Mouse (Mus musculus) small intestine, adult 2 months (tissue): Measurements from ENCODE around the gene Dtx4. TPM values are rescaled to one million over a fixed set of nuclear protein-coding genes. Genes with fewer than 3 reads are reported as not detected.

Source experiments
- H3K27ac ChIP-seq: fragments of 200-500 bp; 2 replicates; pipeline ENCODE4 v1.5.1; 2012; ENCODE audit warnings: low read depth, low read length, control low read depth, inconsistent platforms; ENCODE audit not compliant: insufficient read depth
- H3K27me3 ChIP-seq: fragments of 200-500 bp; 2 replicates; pipeline ENCODE4 v1.6.1; 2012; ENCODE audit warnings: mild to moderate bottlenecking, moderate library complexity, low read length, inconsistent platforms; ENCODE audit not compliant: control insufficient read depth, insufficient read depth
- H3K36me3 ChIP-seq: fragments of 200-500 bp; 2 replicates; pipeline ENCODE4 v1.6.1; 2012; ENCODE audit warnings: mild to moderate bottlenecking, low read length, control low read depth, inconsistent platforms; ENCODE audit not compliant: control insufficient read depth, insufficient read depth
- H3K4me1 ChIP-seq: fragments of 200-500 bp; 2 replicates; pipeline ENCODE4 v1.6.1; 2012; ENCODE audit warnings: low read length, inconsistent platforms, mixed read lengths; ENCODE audit not compliant: control insufficient read depth, insufficient read depth, insufficient read length
- H3K4me3 ChIP-seq: fragments of 200-500 bp; 2 replicates; pipeline ENCODE4 v1.5.1; 2012; ENCODE audit warnings: low read depth, mild to moderate bottlenecking, control low read depth, inconsistent platforms, low read length, moderate library complexity
- CTCF ChIP-seq: fragments of 200-500 bp; IDR thresholded peaks from 2 replicates; pipeline ENCODE4 v1.5.1; 2012; ENCODE audit warnings: low read depth, mild to moderate bottlenecking, control low read depth, inconsistent platforms, low read length, moderate library complexity, mixed read lengths; ENCODE audit not compliant: insufficient replicate concordance, insufficient read length; ENCODE audit errors: extremely low read depth
- POLR2A ChIP-seq: fragments of 200-500 bp; IDR thresholded peaks from 2 replicates; pipeline ENCODE4 v1.6.1; 2012; ENCODE audit warnings: low read depth, mild to moderate bottlenecking, control low read depth, inconsistent platforms, low read length, moderate library complexity
- WGBS: fragments of 180-500 bp; shearing (Covaris S2); methylation state at CpG from one replicate; pipeline ENCODE4 v1.1.7; 2018; 5-methylcytosine and 5-hydroxymethylcytosine counted together
- polyA plus RNA-seq: library from polyadenylated mRNA; depleted of rRNA; stranded (reverse); fragments of >200 nt; gene quantifications from 2 replicates; pipeline ENCODE4 v1.2.3, GENCODE M21; 2012; rRNA removed

The Dtx4 gene
- polyA plus RNA-seq, 1 experiment, result 11.1 TPM

- Histone ChIP-seq H3K27ac (no peak overlapping the region), H3K4me1 (no peaks in the 10 kb centered on the region), H3K4me3 (no peak overlapping the region), H3K36me3 (no peaks in the 10 kb centered on the region), H3K27me3 (no peaks in the 10 kb centered on the region)
- 100% methylated on average over 1 of the region's 1 CpGs for WGBS
- no peak for TF ChIP-seq POLR2A
- no peak for TF ChIP-seq CTCF
Observed at GRCm38 (mm10) chr19:12421680-12422079, 79.6 kb downstream of the Dtx4 start.

GRCm38 (mm10) chr19:12420555-12420954 is 80.7 kb downstream of the Dtx4 start:
- no peaks in the 10 kb centered on the region for H3K4me1 ChIP-seq
- H3K27ac ChIP-seq, result no peak overlapping the region
- H3K4me3 ChIP-seq, result no peak overlapping the region
- H3K27me3 ChIP-seq, result no peaks in the 10 kb centered on the region
- TF ChIP-seq POLR2A (no peak), CTCF (no peak)
- no peaks in the 10 kb centered on the region for H3K36me3 ChIP-seq
- 80% methylated on average over 6 of the region's 6 CpGs for WGBS

- no peak overlapping the region for H3K4me3 ChIP-seq
- WGBS, result 23% methylated on average over 3 of the region's 3 CpGs
- no peak for TF ChIP-seq POLR2A
- TF ChIP-seq CTCF, result no peak
- H3K36me3 ChIP-seq, result no peaks in the 10 kb centered on the region
- no peak overlapping the region for H3K27ac ChIP-seq
- no peaks in the 10 kb centered on the region for H3K27me3 ChIP-seq
- no peaks in the 10 kb centered on the region for H3K4me1 ChIP-seq
Observed at GRCm38 (mm10) chr19:12418312-12418711, 82.9 kb downstream of the Dtx4 start.

- Histone ChIP-seq H3K36me3 (no peaks in the 10 kb centered on the region), H3K4me1 (no peaks in the 10 kb centered on the region), H3K4me3 (no peak within 1 kb of the TSS)
Observed at GRCm38 (mm10) chr19:12417361-12417760, 83.9 kb downstream of the Dtx4 start, which contains the start of gene Olfr1441. Gene Olfr1441 (plus strand): TSS chr19:12417433.

More at GRCm38 (mm10) chr19:12417361-12417760, 83.9 kb downstream of the Dtx4 start, which contains the start of gene Olfr1441:
- H3K27me3 ChIP-seq, result no peaks in the 10 kb centered on the region
- no peak for TF ChIP-seq CTCF
- TF ChIP-seq POLR2A, result no peak
- H3K27ac ChIP-seq, result no peak within 1 kb of the TSS

Other genes with a start within 250 kb of the Dtx4 start
- not detected in 2 replicates for gene Olfr235, start 240.4 kb downstream of the Dtx4 start, polyA plus RNA-seq
- not detected in 2 replicates for gene Olfr1434, start 221.6 kb downstream of the Dtx4 start, polyA plus RNA-seq
- gene Olfr1436, start 202.3 kb downstream of the Dtx4 start, polyA plus RNA-seq, result not detected in 2 replicates
- gene Olfr1437, start 176.4 kb downstream of the Dtx4 start, polyA plus RNA-seq, result not detected in 2 replicates
- gene Olfr1438-ps1, start 165.5 kb downstream of the Dtx4 start, polyA plus RNA-seq, result not detected in 2 replicates
- gene Olfr1440, start 114.2 kb downstream of the Dtx4 start, polyA plus RNA-seq, result not detected in 2 replicates
- gene Olfr1441, start 84.0 kb downstream of the Dtx4 start, polyA plus RNA-seq, result not detected in 2 replicates
- not detected in 2 replicates for gene Pfpl, start 73.5 kb downstream of the Dtx4 start, polyA plus RNA-seq
- gene Mpeg1, start 40.7 kb downstream of the Dtx4 start, polyA plus RNA-seq, result 2.7 and 3.5 TPM in 2 replicates
- 0.17 and 0.33 TPM in 2 replicates for gene Fam111a, start 44.3 kb upstream of the Dtx4 start, polyA plus RNA-seq
- 0.10 TPM in 1 of 2 replicates, not detected in the other for gene Gm4952, start 98.5 kb upstream of the Dtx4 start, polyA plus RNA-seq
- gene Glyat, start 131.9 kb upstream of the Dtx4 start, polyA plus RNA-seq, result not detected in 2 replicates
- gene Olfr1442, start 169.0 kb upstream of the Dtx4 start, polyA plus RNA-seq, result not detected in 2 replicates
- gene Olfr1443, start 176.7 kb upstream of the Dtx4 start, polyA plus RNA-seq, result not detected in 2 replicates
- gene Keg1, start 194.3 kb upstream of the Dtx4 start, polyA plus RNA-seq, result not detected in 2 replicates